Mouse (Mus musculus): ENCODE data around the gene Mcm2.

The Mcm2 gene

DNA sequence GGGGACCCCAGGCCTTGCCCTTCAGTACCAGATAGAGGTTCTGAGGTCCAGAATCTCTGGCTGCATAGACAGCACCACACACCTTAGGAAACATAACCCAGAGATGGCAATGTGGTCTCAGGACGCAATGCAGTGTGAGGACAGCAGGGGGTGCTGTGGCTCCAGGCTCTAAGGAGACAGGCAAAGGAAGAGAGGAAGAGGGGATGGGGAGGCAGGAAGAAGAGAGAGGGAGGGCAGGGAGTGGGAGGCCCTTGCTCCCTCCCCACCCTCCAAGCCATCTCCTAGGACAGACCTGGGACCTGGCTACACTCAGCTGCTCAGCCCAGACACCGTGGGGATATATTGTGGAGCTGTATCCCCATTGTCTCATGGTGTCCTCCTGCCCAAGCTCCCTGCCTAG lies 29.0 kb upstream of the Mcm2 start:
- in situ Hi-C loops (cut with MboI, MseI), result loop anchor here (5.0 kb wide), 1 partner anchor 85 kb away; no protein-coding TSS in a partner anchor

DNA sequence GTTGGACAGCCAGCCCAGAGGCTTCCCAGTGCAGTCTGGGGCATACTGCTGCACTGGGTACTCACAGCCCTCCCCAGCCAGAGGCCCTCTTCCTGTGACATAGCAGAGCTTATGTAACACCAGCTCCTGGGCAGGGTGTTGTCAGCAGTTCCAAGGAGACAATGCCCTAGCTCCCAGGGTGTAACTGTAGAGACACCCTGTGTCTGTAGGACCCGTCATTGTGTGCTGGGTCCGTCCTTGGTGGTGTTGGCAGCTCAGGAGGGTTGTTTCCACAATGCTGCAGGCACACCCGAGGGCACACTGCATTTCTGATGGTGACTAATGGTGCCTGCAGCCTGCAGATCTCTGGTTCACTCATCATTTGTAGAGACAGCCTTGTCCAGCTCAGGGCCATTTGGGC lies 28.3 kb upstream of the Mcm2 start:
- in situ Hi-C loops (cut with MboI, MseI), result loop anchor here (5.0 kb wide), 1 partner anchor 85 kb away; no protein-coding TSS in a partner anchor

DNA sequence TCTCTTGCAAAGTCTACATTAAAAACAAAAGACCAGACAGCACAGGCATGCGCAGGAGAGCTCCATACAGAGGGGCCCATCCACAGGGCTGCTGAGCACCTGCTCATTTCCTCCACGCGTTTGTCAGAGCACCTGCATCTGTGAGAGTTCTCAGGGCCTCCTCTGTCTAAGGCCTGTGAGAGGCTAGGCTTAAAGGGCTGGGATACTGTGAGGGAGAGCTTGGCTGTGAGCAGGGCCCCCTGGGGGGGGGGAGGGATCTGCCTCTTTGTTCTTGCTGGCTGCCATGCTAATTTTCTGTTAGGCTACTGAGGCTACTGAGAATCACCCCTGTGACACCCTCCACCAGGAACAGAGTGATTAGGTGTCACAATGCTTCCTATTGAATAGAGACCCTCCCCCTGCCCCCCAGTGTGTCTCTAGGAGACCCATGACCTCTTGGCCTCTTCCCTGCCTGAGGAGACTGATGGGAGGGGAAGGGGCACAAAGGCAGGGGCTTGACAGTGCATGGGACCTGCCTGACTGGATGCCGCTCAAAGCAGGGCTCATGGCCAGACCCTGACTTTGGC lies 27.1 kb upstream of the Mcm2 start:
- in situ Hi-C loops (cut with MboI, MseI), result loop anchor here (5.0 kb wide), 1 partner anchor 87 kb away; no protein-coding TSS in a partner anchor

DNA sequence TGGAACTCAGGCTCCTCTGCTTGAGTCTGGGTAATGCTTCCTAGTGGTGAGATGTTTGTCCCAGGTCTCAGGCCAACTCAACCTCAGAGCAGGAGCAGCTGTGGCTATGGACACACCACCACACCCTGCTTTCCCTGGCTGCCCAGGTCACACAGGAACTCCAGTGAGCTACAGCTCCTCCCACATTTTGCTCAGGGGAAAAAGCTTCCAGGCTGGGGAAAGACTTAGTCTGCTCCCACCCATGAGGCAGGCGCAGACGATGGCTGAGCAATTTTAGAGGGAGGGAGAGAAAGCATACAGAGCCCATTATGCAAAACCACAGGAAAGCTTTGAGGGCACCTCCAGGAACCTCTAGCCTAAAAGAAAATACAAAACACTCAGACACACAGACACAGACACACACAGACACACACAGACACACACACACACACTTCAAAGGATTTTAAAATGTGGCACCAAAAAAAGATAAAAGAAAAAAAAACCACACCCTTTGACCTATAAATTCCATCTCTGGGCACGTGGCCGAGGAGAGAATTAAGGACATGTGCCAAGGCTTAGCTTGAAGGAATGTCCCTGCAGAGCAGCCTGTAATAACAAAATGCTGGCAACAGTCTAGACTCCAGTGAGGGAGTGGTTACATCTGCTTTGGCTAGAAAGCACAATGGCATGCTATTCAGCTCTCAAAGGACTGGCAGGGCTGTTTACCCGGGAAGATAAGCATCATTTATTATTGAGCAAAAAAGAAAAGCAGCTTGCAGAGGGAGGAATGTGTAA lies 26.1 kb upstream of the Mcm2 start:
- in situ Hi-C loops (cut with MboI, MseI), result loop anchor here (5.0 kb wide), 2 partner anchors 88 to 708 kb away; no protein-coding TSS in a partner anchor

DNA sequence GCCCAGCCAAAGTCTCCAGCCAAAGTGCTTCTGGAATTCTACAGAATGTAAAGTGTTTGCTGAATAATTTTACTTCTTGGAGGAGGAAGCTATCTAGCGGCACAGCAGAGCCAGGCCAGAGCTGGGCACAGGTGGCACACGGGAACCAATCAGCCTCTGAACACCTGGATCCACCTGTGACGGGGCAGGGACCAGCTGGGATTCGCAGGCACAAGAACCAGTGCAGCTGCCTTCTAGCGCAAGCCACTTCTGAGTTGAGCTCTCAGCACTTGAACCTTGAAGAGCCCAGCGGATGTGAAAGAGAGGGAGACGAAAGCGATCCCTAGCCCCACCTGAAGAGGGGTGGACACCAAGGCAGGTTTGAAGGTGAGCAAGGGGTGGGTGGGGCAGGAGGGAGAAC lies 20.2 kb upstream of the Mcm2 start:
- in situ Hi-C loops (cut with MboI, MseI), result no loop called here

DNA sequence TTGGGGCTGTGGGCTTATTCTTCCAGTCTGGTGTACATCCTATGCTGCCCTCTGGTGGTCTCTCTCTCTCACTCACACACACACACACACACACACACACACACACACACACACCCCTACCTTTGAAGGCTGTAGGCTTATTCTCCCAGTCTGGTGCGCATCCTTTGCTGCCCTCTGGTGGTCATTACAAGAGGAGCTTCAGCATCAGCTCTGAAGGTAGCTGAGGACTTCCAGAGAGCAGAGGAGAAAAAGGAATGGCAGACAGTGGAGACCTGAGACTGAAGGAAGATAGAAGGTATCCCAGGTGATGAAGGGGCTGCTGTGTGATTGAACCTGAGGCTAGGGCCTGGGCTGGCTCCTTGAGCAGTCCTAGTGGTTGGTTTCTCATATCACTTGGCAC lies 17.6 kb upstream of the Mcm2 start:
- in situ Hi-C loops (cut with MboI, MseI), result no loop called here

DNA sequence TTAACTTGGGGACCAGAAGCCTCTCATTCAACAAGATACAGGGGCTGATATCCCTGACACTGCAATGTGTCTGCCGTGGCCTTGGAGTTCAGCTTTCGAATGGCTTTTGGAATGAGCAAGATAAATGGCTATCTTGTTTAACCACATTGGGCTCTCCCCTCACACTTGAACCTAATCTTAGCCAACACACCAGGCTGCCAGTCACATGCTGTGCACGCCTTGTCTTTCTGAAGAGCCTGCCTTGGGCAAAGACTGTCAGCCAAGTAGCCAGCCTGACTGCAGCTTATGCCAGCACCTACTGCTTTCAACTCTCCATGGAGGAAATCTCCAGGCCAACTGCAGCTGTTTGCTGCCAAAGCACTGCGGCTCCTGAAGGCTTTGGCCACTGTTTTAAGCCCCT lies 16.9 kb upstream of the Mcm2 start:
- in situ Hi-C loops (cut with MboI, MseI), result no loop called here

DNA sequence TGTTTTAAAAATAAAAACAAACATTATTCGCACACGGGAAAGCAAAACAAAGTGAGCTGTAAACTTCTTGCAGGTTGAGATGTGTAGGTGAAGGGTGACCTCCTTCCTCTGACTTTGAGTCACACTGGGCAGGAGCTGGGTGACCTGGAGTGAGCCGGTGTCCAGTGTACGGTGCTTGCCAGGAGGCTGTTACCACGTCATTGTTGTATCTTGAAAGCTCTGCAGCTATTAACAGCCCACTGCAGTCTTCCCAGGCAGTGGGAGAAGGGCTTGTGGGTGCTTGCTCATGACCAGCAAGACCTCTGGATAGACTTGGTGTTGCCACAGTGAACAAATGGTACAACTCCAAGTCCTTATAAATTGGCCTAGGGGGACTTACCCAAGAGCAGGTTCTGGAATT lies 16.2 kb upstream of the Mcm2 start:
- in situ Hi-C loops (cut with MboI, MseI), result no loop called here

DNA sequence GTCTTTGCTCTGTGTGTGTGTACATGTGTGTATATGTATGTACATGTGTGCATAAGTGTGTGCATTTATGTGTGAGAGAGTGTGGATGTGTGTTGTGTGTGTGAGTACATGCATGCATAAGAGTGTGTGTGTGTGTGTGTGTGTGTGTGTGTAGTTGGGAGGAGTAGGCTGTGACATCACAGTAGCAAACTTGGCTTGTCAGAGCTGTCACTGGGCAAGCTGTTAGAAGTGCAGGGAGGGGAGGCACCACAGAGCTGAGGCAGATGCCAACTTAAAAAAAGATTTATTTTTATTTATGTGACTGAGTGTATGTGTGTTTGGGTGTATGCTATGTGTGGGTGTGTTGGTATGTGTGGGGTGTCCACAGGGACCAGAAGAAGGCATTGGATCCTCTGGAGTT lies 14.9 kb upstream of the Mcm2 start:
- in situ Hi-C loops (cut with MboI, MseI), result no loop called here

DNA sequence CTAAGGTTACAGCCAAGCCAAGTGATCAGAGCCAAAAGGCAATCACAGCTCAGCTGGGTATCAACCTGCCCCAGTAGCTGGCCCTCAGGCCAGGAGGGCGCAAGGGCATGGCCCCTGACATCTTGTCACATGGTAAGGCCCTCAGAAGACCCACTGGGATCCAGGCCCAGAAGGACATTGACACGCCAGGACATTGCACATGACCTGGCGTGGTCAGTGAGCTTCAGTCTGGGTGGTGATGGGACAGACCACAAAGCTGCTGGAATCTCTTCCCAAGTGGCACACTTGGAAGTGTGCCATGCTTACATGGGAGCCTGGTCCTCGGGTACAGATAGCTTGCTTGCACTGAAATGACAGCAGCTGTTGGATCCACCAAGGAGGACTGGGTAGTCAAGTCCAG lies 14.4 kb upstream of the Mcm2 start:
- in situ Hi-C loops (cut with MboI, MseI), result no loop called here

DNA sequence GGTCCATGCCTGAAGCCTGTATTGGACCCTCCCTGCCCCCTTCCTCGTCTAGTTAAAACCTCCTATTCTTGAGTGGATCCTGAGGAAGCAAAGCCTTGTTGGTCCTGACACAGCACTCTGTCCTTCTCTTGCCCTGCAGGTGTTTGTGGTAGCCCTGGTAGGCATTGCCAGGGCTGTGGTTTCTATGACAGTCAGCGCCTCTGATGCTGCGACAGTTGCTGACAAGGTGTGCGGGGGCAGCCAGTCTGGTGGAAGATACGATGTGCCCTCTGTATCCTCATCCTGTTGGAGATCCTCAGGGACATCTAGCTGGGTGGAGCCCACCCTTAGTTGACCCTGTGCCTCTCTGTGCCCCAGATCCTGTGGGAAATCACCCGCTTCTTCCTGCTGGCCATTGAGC lies 10.6 kb upstream of the Mcm2 start:
- in situ Hi-C loops (cut with MboI, MseI), result loop anchor here (10.0 kb wide), 1 partner anchor 1836 kb away; no protein-coding TSS in a partner anchor

DNA sequence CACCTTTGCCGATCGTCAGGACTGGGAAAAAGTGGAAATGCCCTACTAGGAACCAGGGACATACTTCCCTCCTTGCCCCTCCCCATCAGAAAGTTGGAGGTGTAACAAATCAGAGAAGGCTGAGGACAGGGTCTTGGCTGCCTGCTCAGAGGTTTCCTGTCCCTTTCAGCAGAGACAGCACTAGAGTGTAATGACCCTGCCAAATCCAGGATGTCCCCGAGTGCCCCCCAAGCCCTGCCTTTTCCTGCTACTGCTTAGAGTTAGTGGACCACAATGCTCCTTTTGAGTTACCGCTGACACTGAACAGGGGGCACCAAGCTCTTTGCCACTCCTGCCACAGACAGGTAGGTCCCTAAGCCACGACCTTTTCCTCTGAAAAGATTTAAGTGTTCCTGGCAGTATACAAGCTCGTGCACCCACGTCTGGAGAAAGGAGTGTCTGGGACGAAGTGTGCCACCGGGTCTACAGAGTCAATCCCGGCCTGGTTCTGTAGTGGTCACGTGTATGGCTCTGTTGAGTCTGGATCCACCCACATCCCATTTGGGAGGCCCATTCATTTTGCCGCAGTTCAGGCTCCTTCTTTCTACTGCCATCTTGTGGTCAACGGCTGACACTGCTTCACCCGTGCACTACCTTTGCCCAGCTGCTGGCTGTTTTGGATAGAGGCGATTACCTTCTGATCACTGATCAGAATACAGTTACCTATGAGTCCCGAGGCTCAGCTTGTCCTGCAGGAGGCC lies 8.0 kb upstream of the Mcm2 start:
- in situ Hi-C loops (cut with MboI, MseI), result loop anchor here (10.0 kb wide), 1 partner anchor 1838 kb away; no protein-coding TSS in a partner anchor

DNA sequence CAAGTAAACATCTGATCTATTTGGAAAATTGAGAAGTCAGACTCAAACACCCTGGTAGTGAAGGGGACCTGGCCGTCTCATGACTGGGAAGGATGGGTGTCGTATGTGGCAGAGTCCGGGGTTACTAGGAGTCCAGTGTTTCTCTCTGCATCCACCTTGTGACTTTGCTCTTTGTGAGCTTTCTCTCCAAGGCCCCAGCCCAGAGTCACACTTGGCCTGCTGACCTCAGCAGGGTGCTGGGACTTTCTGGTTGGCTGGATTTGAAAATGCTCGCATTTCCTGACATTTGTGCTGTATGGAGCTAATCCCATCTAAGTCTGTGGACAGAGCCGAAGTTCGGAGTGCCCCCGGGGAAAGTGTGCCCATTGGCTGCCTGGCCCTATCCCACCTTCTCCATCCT lies 6.5 kb upstream of the Mcm2 start:
- in situ Hi-C loops (cut with MboI, MseI), result loop anchor here (10.0 kb wide), 1 partner anchor 1840 kb away; no protein-coding TSS in a partner anchor

DNA sequence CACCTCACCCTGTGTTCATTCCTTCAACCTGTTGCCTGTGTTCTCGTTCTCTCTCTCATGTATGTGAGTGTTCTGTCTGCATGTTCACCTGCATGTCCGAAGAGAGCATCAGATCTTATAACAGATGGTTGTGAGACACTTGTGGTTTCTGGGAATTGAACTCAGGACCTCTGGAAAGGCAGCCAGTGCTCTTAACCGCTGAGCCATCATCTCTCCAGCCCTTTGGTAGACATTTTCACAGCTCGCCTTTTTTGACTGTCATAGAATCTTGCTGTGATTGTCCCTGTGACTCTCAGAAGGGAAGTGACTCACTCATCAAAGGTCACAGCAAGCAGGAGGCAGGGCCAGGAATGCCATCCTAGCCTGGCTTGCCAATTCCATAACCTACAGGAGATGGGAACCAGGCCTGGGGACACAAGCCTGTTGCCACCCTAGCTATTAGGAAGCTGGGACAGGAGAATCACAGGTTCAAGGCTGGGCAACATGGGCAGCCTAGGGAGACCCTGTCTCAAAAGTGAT lies 5.9 kb upstream of the Mcm2 start:
- in situ Hi-C loops (cut with MboI, MseI), result loop anchor here (10.0 kb wide), 1 partner anchor 1840 kb away; no protein-coding TSS in a partner anchor

DNA sequence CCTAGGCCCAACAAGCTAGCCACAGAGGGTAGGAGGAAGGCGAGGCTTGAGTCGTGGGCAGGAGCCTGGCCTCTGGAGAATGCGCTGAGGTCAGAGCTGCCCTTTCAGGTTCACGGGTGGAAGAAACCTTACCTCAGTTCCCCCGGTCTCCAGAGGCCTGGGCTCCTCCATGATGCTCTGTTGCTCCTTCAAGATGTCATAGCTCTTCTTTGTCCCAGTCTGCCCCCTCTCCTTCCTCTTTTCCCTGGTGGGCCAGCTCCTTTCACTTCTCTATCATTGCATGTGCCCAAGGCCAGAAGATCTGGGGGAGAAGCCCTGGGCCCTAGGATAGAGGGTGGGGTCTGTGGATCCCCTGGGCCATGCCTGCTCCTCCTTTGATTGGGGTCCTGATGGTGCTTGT lies 5.1 kb upstream of the Mcm2 start:
- in situ Hi-C loops (cut with MboI, MseI), result loop anchor here (10.0 kb wide), 1 partner anchor 1841 kb away; no protein-coding TSS in a partner anchor

DNA sequence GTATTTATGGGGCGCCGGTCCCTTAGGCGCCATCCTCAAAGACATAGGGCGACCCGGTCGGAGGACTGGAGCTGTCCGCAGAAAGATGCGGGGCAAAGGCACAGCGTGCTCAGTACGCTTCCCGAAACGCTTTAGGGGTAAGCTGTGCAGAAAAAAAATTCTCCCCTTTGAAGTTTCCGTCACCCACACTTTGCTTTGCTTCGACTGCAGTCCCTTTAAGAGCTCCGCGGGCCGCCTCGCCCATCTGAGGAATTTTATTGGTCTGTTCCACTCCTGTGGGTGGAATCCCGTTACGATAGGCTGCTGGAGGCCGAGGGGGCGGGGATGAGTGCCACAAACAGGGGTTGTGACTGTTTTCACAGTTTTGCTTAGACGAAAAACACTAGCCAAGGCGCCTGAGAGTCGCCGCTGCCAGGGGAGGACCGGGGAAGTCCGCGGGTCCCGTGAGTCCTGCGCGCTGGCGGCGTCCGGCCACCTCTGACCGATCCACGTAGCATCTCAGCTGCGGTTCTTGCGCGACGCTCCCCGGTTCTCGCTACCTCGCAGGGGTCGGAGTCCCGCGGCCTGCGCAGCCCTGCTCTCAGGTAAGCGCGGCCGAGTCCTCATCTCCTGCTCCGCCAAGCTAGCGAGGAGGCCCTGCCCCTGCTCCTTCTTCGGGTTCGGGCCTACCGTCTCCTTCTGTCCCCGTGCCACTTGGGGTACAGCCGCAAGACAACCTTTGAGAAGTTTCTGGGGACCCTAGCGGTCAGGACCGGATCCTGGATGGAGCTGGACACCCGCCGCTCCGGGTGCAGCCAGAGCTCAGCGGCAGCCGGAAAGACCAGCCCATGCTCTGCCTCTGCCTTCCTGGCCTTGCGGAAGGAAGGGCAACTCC lies 3.6 kb upstream of the Mcm2 start, which contains the start of gene Tpra1:
TSS of gene Tpra1 (plus strand) at position 305 of the 874 bp plus-strand sequence.
- in situ Hi-C loops (cut with MboI, MseI), result loop anchor here (10.0 kb wide), 1 partner anchor 1843 kb away; no protein-coding TSS in a partner anchor

DNA sequence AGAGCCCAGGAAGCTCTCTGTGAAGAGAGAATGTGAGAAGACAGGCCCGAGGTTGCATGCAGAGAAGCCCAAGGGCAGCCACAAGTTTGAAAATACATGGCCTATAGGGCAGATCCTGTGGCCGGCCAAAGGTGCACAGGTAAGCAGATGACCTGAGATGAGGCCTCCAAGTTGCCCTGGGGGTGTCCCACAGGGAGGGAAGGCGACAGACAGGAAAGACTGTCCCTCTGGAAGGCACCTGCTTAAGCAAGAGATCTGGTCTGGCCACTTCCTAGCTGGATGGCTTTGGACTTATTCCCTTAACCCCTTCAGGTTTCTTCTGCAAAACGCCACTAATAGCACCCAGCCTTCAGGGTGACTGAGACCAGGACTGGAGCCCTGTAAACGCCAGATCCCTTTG lies 2.9 kb upstream of the Mcm2 start:
- in situ Hi-C loops (cut with MboI, MseI), result loop anchor here (10.0 kb wide), 1 partner anchor 1843 kb away; no protein-coding TSS in a partner anchor

DNA sequence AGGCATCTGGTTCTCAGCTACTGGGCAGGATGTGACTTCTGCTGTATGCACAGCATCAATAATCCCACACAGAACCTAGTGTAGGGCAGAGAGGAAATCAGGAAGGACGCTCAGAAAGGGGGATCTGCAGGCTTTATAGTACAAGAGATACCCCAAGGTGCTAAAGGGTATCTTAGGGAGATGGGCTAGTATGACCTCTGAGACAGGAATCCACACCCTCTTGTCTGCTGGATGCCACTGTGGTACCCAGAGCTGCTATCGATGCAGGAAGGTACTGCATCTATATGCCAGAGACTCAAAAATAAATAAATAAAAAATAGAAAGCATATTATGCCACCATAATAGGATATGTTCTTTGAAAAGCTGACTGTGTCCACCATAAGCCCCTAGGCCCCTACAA lies 1.0 kb upstream of the Mcm2 start:
- in situ Hi-C loops (cut with MboI, MseI), result loop anchor here (10.0 kb wide), 1 partner anchor 1845 kb away; no protein-coding TSS in a partner anchor

DNA sequence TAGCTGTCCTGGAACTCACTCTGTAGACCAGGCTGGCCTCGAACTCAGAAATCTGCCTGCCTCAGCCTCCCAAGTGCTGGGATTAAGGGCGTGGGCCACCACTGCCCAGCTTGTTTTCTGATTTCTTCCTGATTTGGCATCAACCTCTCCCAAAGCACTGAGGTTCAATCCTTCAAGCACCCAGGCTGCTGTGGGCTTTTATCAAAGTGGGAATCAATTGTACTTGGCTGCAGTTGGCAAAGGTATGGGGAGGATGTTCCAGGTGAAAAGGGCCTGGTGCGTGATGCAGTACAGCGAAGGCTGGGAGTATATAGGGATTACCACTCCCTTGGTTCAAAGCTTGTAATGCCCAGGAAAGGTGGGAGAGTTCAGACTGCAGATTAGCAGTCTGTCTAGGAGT lies 506 bp upstream of the Mcm2 start:
- in situ Hi-C loops (cut with MboI, MseI), result no loop called here

DNA sequence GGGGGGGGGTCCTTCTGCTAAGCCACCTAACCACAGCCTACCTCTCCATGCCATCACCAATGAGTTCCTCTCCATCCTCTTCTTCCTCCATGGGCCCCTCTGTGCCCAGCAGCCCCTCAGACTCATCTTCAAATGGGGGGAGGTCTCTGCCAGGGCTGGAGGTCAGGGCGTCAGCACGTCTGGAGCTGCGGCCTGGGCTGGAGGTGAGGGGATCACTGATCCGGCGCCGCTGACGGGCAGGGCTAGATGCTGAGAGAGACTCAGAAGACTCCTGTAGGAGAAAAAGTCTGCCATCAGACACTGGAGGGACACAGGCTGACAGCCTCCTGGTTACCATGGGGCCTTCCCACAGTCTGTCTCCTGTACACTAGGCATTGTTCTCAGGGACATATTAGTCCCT lies 1.3 kb downstream of the Mcm2 start:
- in situ Hi-C loops (cut with MboI, MseI), result no loop called here

DNA sequence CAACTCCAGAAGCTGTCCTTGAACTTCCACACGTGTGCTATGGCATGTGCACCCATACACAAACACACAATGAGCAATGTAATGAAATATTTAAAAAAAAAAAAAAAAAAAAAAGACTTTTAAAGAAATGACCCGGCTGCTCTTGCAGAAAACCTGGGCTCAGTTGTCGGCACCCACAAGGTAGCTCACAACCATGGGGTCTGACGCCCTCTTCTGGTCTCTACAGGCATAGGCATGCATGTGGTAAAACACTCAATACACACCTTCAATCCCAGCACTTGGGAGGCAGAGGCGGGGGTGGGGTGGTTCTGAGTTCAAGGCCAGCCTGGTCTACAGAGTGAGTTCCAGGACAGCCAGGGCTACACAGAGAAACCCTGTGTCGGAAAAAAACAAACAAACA lies 2.6 kb downstream of the Mcm2 start:
- in situ Hi-C loops (cut with MboI, MseI), result no loop called here

Measured in T-helper 1 cell (primary cell).